Mouse (Mus musculus) B cell, adult 67 days (primary cell): ENCODE results near the gene Marcksl1. TPM values are rescaled to one million over a fixed set of nuclear protein-coding genes. Genes with fewer than 3 reads are reported as not detected.

Source experiments
- total RNA-seq, 2 experiments: library from RNA; stranded (reverse); gene quantifications; 4 replicates each; pipeline ENCODE4 v1.2.4; 2023

Marcksl1 gene
- 10 to 100 TPM; 73.3 to 75.0 TPM for total RNA-seq

DNA sequence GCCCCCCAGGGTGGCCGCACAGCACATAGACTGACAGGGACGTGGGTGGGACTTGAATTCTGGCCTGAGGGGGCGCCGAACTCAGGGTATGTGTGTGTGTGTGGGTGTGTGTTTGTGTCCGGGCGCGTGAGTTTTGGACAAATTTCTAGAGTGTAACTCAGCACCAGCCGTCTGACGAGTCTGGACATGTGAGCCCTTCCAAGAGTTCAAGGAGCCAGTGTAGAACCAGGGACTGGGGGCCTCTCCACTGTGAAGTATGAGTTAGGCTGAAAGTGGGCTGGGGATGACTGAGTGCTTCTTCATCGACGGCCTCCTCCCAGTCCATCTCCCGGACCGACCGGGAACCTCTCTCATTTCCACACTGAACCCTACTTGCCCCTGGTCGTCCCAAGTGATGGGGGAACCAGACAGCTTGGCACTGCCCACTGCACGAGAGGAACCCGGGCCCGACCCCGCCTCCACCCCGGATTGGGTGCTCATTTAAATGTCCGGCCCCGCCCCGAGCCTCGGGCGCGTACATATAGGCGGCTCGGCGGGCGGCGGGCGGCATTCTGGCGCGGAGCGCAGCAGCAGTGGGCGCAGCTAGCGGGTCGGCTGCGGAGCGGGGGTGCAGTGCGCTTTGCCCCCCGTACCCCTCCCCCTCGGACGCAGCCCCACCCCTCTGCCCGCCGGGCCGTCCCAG, at the start of gene Marcksl1:
Gene Marcksl1 (plus strand): TSS at position 496 of the 682 bp plus-strand sequence.

DNA sequence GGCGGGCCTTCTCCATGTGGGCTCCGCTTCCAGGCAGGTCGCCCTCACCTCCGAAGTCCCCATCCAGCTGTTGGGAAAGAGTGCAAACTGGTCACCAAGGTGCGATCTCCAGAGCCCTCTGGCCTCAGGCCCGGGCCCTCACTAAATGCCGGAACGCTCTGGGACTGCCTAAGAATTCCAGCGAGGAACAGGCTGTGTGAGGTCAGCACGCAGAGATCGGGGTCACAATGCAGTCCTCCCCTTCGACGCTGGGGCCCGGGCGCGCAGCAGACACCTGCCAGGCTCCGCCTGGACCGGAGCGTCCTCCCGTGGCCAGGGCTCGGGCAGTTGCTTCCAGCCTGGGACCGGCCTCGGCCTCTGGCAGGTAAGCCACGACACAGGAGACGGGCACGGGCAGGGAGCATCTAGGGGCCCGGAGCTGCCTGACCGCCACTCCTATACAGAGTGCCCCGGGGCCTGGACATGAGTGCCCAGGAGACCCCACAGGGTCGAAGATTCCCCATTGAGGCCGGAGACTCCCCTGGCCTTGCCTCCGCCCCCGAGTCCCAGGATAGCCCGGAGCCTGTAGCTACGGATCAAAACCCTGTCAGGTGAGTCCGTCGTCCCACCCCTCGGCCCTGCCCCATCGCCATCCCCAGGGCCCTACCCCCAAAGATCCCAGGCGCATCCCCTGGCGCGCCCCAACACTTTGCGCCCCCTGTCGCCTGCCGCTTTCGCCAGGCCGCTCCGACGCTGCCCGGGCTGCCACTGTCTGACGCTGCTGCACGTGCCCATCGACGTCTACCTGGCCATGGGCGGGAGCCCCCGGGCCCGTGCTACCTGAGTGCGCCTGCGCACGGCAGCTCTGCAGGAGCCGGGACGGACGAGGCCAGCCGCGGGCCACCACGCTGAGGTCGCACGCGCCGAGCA, 22.2 kb upstream of the Marcksl1 start, which contains the start of the genes Tssk3 and Fam229a:
Gene Tssk3 (minus strand): TSS at position 51 of the 909 bp plus-strand sequence.
Gene Fam229a (plus strand): TSS at position 219 of the 909 bp plus-strand sequence.

DNA sequence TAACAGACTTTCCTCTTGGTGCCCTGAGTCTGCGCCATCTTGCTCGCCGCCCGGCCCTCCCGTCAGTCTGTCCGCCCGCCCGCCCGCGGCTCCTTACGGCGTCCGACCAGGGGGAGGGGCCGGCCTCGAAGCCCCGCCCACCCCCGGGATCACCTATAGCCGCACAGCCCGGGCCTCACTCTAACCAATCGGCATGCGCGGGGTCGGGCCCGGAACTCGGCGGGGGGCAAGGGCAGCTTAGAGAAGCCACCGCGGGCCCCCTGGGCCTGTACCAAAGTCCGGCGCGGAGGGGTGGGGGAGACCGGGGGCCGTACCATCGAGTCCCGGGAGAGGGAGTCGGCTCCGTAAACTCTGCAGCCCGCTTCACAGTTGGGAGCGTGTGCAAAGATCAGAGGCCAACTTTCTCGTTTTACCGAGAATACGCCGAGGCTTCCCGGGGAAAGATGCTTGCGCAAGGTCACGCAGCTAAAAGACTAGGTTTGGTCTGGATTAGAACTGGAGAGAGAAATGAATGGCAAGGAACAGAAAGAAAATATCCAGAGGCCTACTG, 29.3 kb downstream of the Marcksl1 start, which contains the start of gene Hdac1:
Gene Hdac1 (minus strand): TSS at position 122 of the 550 bp plus-strand sequence.

Other genes starting within 250 kb of the Marcksl1 start
- not detected for gene Sync, start 226.0 kb upstream of the Marcksl1 start, total RNA-seq
- 100 to 1,000 TPM; 148 to 152 TPM for gene Rbbp4, start 178.2 kb upstream of the Marcksl1 start, total RNA-seq
- gene Zbtb8os, start 177.9 kb upstream of the Marcksl1 start, total RNA-seq = 10 to 100 TPM; 41.3 to 51.8 TPM
- gene Zbtb8a, start 135.5 kb upstream of the Marcksl1 start, total RNA-seq = 1 to 10 TPM; 2.3 to 3.3 TPM
- not detected for gene Zbtb8b, start 72.7 kb upstream of the Marcksl1 start, total RNA-seq
- gene Bsdc1, start 52.0 kb upstream of the Marcksl1 start, total RNA-seq = 100 to 1,000 TPM; 105 to 112 TPM
- not detected for gene Tssk3, start 22.6 kb upstream of the Marcksl1 start, total RNA-seq
- 1 to 10 TPM in 1 of 2 experiments, not detected in 1; 1.4 TPM for gene Fam229a, start 22.4 kb upstream of the Marcksl1 start, total RNA-seq
- gene Hdac1, start 29.1 kb downstream of the Marcksl1 start, total RNA-seq = 100 to 1,000 TPM; 190 to 192 TPM
- gene Lck, start 60.1 kb downstream of the Marcksl1 start, total RNA-seq = 10 to 100 TPM; 23.5 to 26.4 TPM
- not detected for gene Fam167b, start 65.0 kb downstream of the Marcksl1 start, total RNA-seq
- 100 to 1,000 TPM; 143 to 157 TPM for gene Eif3i, start 87.1 kb downstream of the Marcksl1 start, total RNA-seq
- 100 to 1,000 TPM; 125 TPM for gene Tmem234, start 87.1 kb downstream of the Marcksl1 start, total RNA-seq
- 1 to 10 TPM; 3.5 to 4.3 TPM for gene Dcdc2b, start 100.7 kb downstream of the Marcksl1 start, total RNA-seq
- gene Iqcc, start 105.5 kb downstream of the Marcksl1 start, total RNA-seq = 10 to 100 TPM; 15.7 to 22.1 TPM
- 10 to 100 TPM; 15.8 to 29.5 TPM for gene Ccdc28b, start 110.4 kb downstream of the Marcksl1 start, total RNA-seq
- 10 to 100 TPM; 67.3 to 87.3 TPM for gene Txlna, start 127.5 kb downstream of the Marcksl1 start, total RNA-seq
- 10 to 100 TPM; 47.4 to 53.2 TPM for gene Kpna6, start 159.2 kb downstream of the Marcksl1 start, total RNA-seq
- gene Tmem39b, start 183.3 kb downstream of the Marcksl1 start, total RNA-seq = 10 to 100 TPM; 19.4 to 23.5 TPM
- gene Khdrbs1, start 228.7 kb downstream of the Marcksl1 start, total RNA-seq = 100 to 1,000 TPM; 132 to 146 TPM